Mouse (Mus musculus) CH12.LX (cell line): ENCODE data around the gene Elf5. TPM values are rescaled to one million over a fixed set of nuclear protein-coding genes. Genes with fewer than 3 reads are reported as not detected.

ENCODE experiments used
- DNase-seq: peaks from one replicate; pipeline ENCODE4 v3.0.0-alpha.2; 2013; ENCODE audit errors: extremely low read depth
- H3K27ac ChIP-seq: 2 replicates; pipeline ENCODE4 v1.5.1; 2012; ENCODE audit warnings: low read depth, mild to moderate bottlenecking, control low read depth, moderate library complexity; ENCODE audit not compliant: insufficient read depth
- H3K27me3 ChIP-seq: replicated peaks from 2 replicates; pipeline ENCODE3; 2012; ENCODE audit warnings: inconsistent platforms
- H3K36me3 ChIP-seq, 2 experiments: replicated peaks in 1 of 2; 2 replicates each; pipeline versions ENCODE3 to v1.6.1; 2012; ENCODE audit warnings: inconsistent platforms in 1 of 2, low read length in 1 of 2, mild to moderate bottlenecking in 1 of 2, mixed read lengths in 1 of 2, moderate library complexity in 1 of 2; ENCODE audit not compliant: control insufficient read depth in 1 of 2, insufficient read depth in 1 of 2
- H3K4me1 ChIP-seq, 2 experiments: 2 replicates each; pipeline ENCODE4 v1.6.1; 2012; ENCODE audit warnings: inconsistent platforms in 1 of 2, moderate library complexity in 1 of 2; ENCODE audit not compliant: insufficient read depth in 2 of 2, control insufficient read depth in 1 of 2
- H3K4me2 ChIP-seq: 2 replicates; pipeline ENCODE4 v1.6.1; 2012; ENCODE audit warnings: low read depth, mild to moderate bottlenecking, control low read depth; ENCODE audit not compliant: poor library complexity, insufficient read depth, severe bottlenecking
- H3K4me3 ChIP-seq, 3 experiments: fragments of 150-350 bp in 1 of 3; sonication (generic) in 1 of 3; replicated peaks in 1 of 3; 2 replicates each; pipeline versions ENCODE3 to v1.5.1; 2011 to 2012; ENCODE audit warnings: low read depth in 2 of 3, low read length in 2 of 3, mild to moderate bottlenecking in 2 of 3, moderate library complexity in 2 of 3, control low read depth in 1 of 3, improper control_type of control experiment in 1 of 3, inconsistent platforms in 1 of 3, mixed read lengths in 1 of 3; ENCODE audit not compliant: poor library complexity in 1 of 3
- H3K79me2 ChIP-seq: replicated peaks from 2 replicates; pipeline ENCODE4 v1.6.1; 2012; ENCODE audit warnings: mild to moderate bottlenecking, moderate library complexity; ENCODE audit not compliant: control insufficient read depth, poor library complexity, insufficient read depth, severe bottlenecking; ENCODE audit errors: extremely low read depth
- H3K9ac ChIP-seq: 2 replicates; pipeline ENCODE4 v1.6.1; 2012; ENCODE audit warnings: low read depth, mild to moderate bottlenecking, control low read depth, moderate library complexity; ENCODE audit not compliant: insufficient read depth
- H3K9me3 ChIP-seq: replicated peaks from 2 replicates; pipeline ENCODE3; 2012; ENCODE audit warnings: low read length, inconsistent platforms, mixed read lengths
- CHD1 ChIP-seq: IDR thresholded peaks from 2 replicates; pipeline ENCODE4 v1.6.1; 2012; ENCODE audit warnings: low read depth, low read length, improper control_type of control experiment, inconsistent platforms
- CHD2 ChIP-seq: IDR thresholded peaks from 2 replicates; pipeline ENCODE4 v1.6.1; 2011; ENCODE audit warnings: low read length, improper control_type of control experiment
- CTCF ChIP-seq, 2 experiments: IDR thresholded peaks in 1 of 2; conservative IDR thresholded peaks in 1 of 2; 2 replicates each; pipeline ENCODE4 v1.5.1; 2011 to 2012; ENCODE audit warnings: low read depth in 2 of 2, low read length in 2 of 2, improper control_type of control experiment in 1 of 2, inconsistent platforms in 1 of 2, mild to moderate bottlenecking in 1 of 2, moderate library complexity in 1 of 2
- ELF1 ChIP-seq: IDR thresholded peaks from 2 replicates; pipeline ENCODE4 v1.6.1; 2014; ENCODE audit warnings: low read depth, mild to moderate bottlenecking, inconsistent platforms, low read length, improper control_type of control experiment
- EP300 ChIP-seq: IDR thresholded peaks from 2 replicates; pipeline ENCODE4 v1.6.1; 2011; ENCODE audit warnings: low read length, improper control_type of control experiment
- HCFC1 ChIP-seq: IDR thresholded peaks from 2 replicates; pipeline ENCODE4 v1.6.1; 2012; ENCODE audit warnings: low read depth, mild to moderate bottlenecking, inconsistent platforms, low read length, improper control_type of control experiment
- IRF4 ChIP-seq: IDR thresholded peaks from 2 replicates; pipeline ENCODE4 v1.6.1; 2014; ENCODE audit warnings: low read depth, mild to moderate bottlenecking, inconsistent platforms, low read length, improper control_type of control experiment
- JUN ChIP-seq: IDR thresholded peaks from 2 replicates; pipeline ENCODE4 v1.6.1; 2011; ENCODE audit warnings: low read depth, mild to moderate bottlenecking, low read length, improper control_type of control experiment, moderate library complexity; ENCODE audit not compliant: insufficient read depth
- MAFK ChIP-seq: IDR thresholded peaks from 2 replicates; pipeline ENCODE4 v1.6.1; 2011; ENCODE audit warnings: low read length, improper control_type of control experiment; ENCODE audit not compliant: insufficient replicate concordance
- MAZ ChIP-seq: IDR thresholded peaks from 2 replicates; pipeline ENCODE4 v1.6.1; 2012; ENCODE audit warnings: low read depth, mild to moderate bottlenecking, inconsistent platforms, low read length, improper control_type of control experiment, moderate library complexity
- MEF2A ChIP-seq: IDR thresholded peaks from 2 replicates; pipeline ENCODE4 v1.6.1; 2014; ENCODE audit warnings: low read depth, mild to moderate bottlenecking, inconsistent platforms, low read length, improper control_type of control experiment, borderline replicate concordance
- MXI1 ChIP-seq: IDR thresholded peaks from 2 replicates; pipeline ENCODE4 v1.6.1; 2011; ENCODE audit warnings: mild to moderate bottlenecking, low read depth, low read length, improper control_type of control experiment
- MYC ChIP-seq: IDR thresholded peaks from 2 replicates; pipeline ENCODE4 v1.6.1; 2011; ENCODE audit warnings: low read depth, mild to moderate bottlenecking, improper control_type of control experiment, low read length
- NRF1 ChIP-seq: IDR thresholded peaks from 2 replicates; pipeline ENCODE4 v1.6.1; 2014; ENCODE audit warnings: low read depth, mild to moderate bottlenecking, inconsistent platforms, low read length, improper control_type of control experiment, moderate library complexity
- PAX5 ChIP-seq: IDR thresholded peaks from 2 replicates; pipeline ENCODE4 v1.6.1; 2012; ENCODE audit warnings: low read length, inconsistent platforms, mixed read lengths
- POLR2A ChIP-seq: IDR thresholded peaks from 2 replicates; pipeline ENCODE4 v1.6.1; 2011; ENCODE audit warnings: low read depth, mild to moderate bottlenecking, improper control_type of control experiment, low read length
- POLR2AphosphoS2 ChIP-seq: IDR thresholded peaks from 2 replicates; pipeline ENCODE4 v1.6.1; 2011; ENCODE audit warnings: low read depth, low read length, improper control_type of control experiment
- RAD21 ChIP-seq: IDR thresholded peaks from 2 replicates; pipeline ENCODE4 v1.6.1; 2011; ENCODE audit warnings: low read depth, mild to moderate bottlenecking, low read length, improper control_type of control experiment, moderate library complexity
- SIN3A ChIP-seq: IDR thresholded peaks from 2 replicates; pipeline ENCODE4 v1.6.1; 2012; ENCODE audit warnings: low read length, improper control_type of control experiment, inconsistent platforms
- SMC3 ChIP-seq: IDR thresholded peaks from 2 replicates; pipeline ENCODE4 v1.6.1; 2011; ENCODE audit warnings: low read depth, low read length, improper control_type of control experiment
- TBP ChIP-seq: conservative IDR thresholded peaks from 2 replicates; pipeline ENCODE4 v1.6.1; 2011; ENCODE audit warnings: low read depth, low read length, improper control_type of control experiment
- TCF12 ChIP-seq: IDR thresholded peaks from 2 replicates; pipeline ENCODE4 v1.6.1; 2014; ENCODE audit warnings: low read depth, mild to moderate bottlenecking, inconsistent platforms, low read length, improper control_type of control experiment
- USF1 ChIP-seq: IDR thresholded peaks from 2 replicates; pipeline ENCODE4 v1.6.1; 2014; ENCODE audit warnings: low read depth, mild to moderate bottlenecking, inconsistent platforms, low read length, improper control_type of control experiment
- ZC3H11A ChIP-seq: IDR thresholded peaks from 2 replicates; pipeline ENCODE4 v1.6.1; 2012; ENCODE audit warnings: low read depth, mild to moderate bottlenecking, inconsistent platforms, low read length, improper control_type of control experiment
- ZKSCAN1 ChIP-seq: IDR thresholded peaks from 2 replicates; pipeline ENCODE4 v1.6.1; 2012; ENCODE audit warnings: low read depth, inconsistent platforms, low read length, improper control_type of control experiment, borderline replicate concordance
- ZMIZ1 ChIP-seq: IDR thresholded peaks from 2 replicates; pipeline ENCODE4 v1.6.1; 2012; ENCODE audit warnings: low read depth, mild to moderate bottlenecking, inconsistent platforms, low read length, improper control_type of control experiment
- dilution Hi-C: fragments of 300-500 bp; cut with MboI; formaldehyde crosslinking; loops from 2 replicates; pipeline ENCODE4 v1.14.3; 2020; ENCODE audit warnings: low sequenced_read_pairs; ENCODE audit not compliant: extremely low pct_unique_long_range_greater_than_20kb, extremely low pct_ligation_motif_present
- in situ Hi-C: fragments of 300-500 bp; cut with MboI; formaldehyde crosslinking; loops from 3 replicates; pipeline ENCODE4 v1.14.3; 2019; ENCODE audit warnings: low sequenced_read_pairs, low pct_ligation_motif_present, low pct_unique_long_range_greater_than_20kb, mixed read lengths
- polyA plus RNA-seq: library from polyadenylated mRNA; unstranded; fragments of >175 nt; gene quantifications from 2 replicates; pipeline ENCODE4 v1.2.1, GENCODE M21; 2012; ENCODE audit warnings: low read depth; ENCODE audit not compliant: insufficient read length
- total RNA-seq, 2 experiments: library from RNA; depleted of rRNA; stranded (reverse); fragments of 300-350 nt in 1 of 2; fragments of >200 nt in 1 of 2; gene quantifications; 2 replicates each; pipeline ENCODE4 v1.2.3; 2012 to 2014

Elf5 gene
- total and polyA plus RNA-seq, 3 experiments, result not detected

DNA sequence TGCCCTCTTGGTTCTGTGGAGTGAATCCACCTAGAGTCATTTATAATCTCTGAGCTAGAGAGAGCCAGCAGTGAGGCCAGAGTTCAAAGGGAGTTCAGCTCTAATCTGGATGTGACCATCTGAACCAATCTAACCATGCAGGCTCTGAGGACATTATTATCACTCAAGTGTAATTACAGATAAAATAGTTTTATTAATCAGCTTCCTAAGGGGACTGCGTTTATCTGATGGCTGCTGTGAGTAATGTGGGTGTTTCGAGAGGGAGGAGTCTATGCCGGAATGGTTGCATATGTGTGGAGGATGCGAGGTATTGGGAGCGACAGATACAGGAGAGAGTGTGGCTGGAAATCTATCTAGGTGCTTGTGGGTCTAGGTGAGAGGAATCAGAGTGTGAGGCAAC, 1.9 kb downstream of the Elf5 start:
- no peaks in the 10 kb centered on the region for H3K27me3 ChIP-seq
- no peak overlapping the region for H3K9ac ChIP-seq
- no peak for DNase-seq
- H3K4me2 ChIP-seq, result no peak overlapping the region
- no peak overlapping the region for H3K27ac ChIP-seq
- no peaks in the 10 kb centered on the region for H3K79me2 ChIP-seq
- H3K9me3 ChIP-seq, result no peaks in the 10 kb centered on the region
- H3K4me3 ChIP-seq, result no peak overlapping the region
- in situ Hi-C loops, result no loop called here
- H3K4me1 ChIP-seq, result peaks cover 0 to 6% of the 10 kb centered on the region in 2 experiments; a peak in 1 of 4 replicates
- no peaks in the 10 kb centered on the region for H3K36me3 ChIP-seq
- dilution Hi-C loops, result no loop called here
- TF ChIP-seq MYC (no peak), SIN3A (no peak), MXI1 (no peak), IRF4 (no peak), RAD21 (no peak), POLR2AphosphoS2 (no peak), POLR2A (no peak), PAX5 (no peak), SMC3 (no peak), TBP (no peak), CHD2 (no peak), CTCF (conservative IDR thresholded peaks at IDR 0.05 in 1 of 2, IDR thresholded peaks at IDR 0.05 in 1 of 2; ENCODE audit: low read depth in 2 of 2, low read length in 2 of 2) (no peak), MAZ (no peak), MEF2A (no peak), ELF1 (no peak), USF1 (no peak)

- H3K9ac ChIP-seq, result no peak overlapping the region
- dilution Hi-C loops (no loop called here), in situ Hi-C loops (no loop called here)
- no peaks in the 10 kb centered on the region for H3K79me2 ChIP-seq
- no peak overlapping the region for H3K4me2 ChIP-seq
- DNase-seq, result no peak
- no peak overlapping the region for H3K27ac ChIP-seq
- TF ChIP-seq MAFK, result no peak
- TF ChIP-seq CHD1, result no peak
- TF ChIP-seq ZMIZ1, result no peak
- TF ChIP-seq MYC, result no peak
- no peak for TF ChIP-seq USF1
- no peak for TF ChIP-seq CHD2
- TF ChIP-seq EP300, result no peak
- TF ChIP-seq HCFC1, result no peak
- no peak for TF ChIP-seq ZKSCAN1
- no peak for TF ChIP-seq JUN
- TF ChIP-seq ZC3H11A, result no peak
- no peak for TF ChIP-seq TCF12
- no peak for TF ChIP-seq SIN3A
- no peak for TF ChIP-seq NRF1
- H3K36me3 ChIP-seq, result no peaks in the 10 kb centered on the region
- H3K27me3 ChIP-seq, result no peaks in the 10 kb centered on the region
- no peak overlapping the region for H3K4me3 ChIP-seq
- H3K4me1 ChIP-seq, result peaks cover 0 to 6% of the 10 kb centered on the region in 2 experiments; a peak in 1 of 4 replicates
- H3K9me3 ChIP-seq, result no peaks in the 10 kb centered on the region
Observed at GRCm38 (mm10) chr2:103415774-103416173, 4.3 kb downstream of the Elf5 start.
